Mouse (Mus musculus) embryonic fibroblast, embryonic 13.5 days (primary cell): ENCODE measurements around the gene Catsper4. TPM values are rescaled to one million over a fixed set of nuclear protein-coding genes. Genes with fewer than 3 reads are reported as not detected.

Experiments used
- H3K27ac ChIP-seq: 2 replicates; pipeline ENCODE4 v1.5.1; 2012; ENCODE audit warnings: low read length, control low read depth, inconsistent platforms; ENCODE audit not compliant: insufficient read depth
- H3K4me1 ChIP-seq: 2 replicates; pipeline ENCODE4 v1.6.1; 2011; ENCODE audit warnings: low read length; ENCODE audit not compliant: control insufficient read depth, insufficient read depth
- H3K4me3 ChIP-seq: 2 replicates; pipeline ENCODE4 v1.5.1; 2011; ENCODE audit warnings: mild to moderate bottlenecking, control low read depth, low read length; ENCODE audit not compliant: insufficient read depth
- CTCF ChIP-seq: IDR thresholded peaks from 2 replicates; pipeline ENCODE4 v1.5.1; 2011; ENCODE audit warnings: mild to moderate bottlenecking, control low read depth, low read length, moderate library complexity, borderline replicate concordance; ENCODE audit not compliant: insufficient read depth
- POLR2A ChIP-seq: IDR thresholded peaks from 2 replicates; pipeline ENCODE4 v1.6.1; 2011; ENCODE audit warnings: low read depth, mild to moderate bottlenecking, control low read depth, low read length, moderate library complexity
- polyA plus RNA-seq: library from polyadenylated mRNA; stranded (reverse); fragments of >200 nt; gene quantifications from 2 replicates; pipeline ENCODE4 v1.2.4, GENCODE M21; 2011; ENCODE audit warnings: low read depth; ENCODE audit not compliant: missing spikeins, insufficient read length

Catsper4 gene
- polyA plus RNA-seq, 1 experiment = not detected

DNA sequence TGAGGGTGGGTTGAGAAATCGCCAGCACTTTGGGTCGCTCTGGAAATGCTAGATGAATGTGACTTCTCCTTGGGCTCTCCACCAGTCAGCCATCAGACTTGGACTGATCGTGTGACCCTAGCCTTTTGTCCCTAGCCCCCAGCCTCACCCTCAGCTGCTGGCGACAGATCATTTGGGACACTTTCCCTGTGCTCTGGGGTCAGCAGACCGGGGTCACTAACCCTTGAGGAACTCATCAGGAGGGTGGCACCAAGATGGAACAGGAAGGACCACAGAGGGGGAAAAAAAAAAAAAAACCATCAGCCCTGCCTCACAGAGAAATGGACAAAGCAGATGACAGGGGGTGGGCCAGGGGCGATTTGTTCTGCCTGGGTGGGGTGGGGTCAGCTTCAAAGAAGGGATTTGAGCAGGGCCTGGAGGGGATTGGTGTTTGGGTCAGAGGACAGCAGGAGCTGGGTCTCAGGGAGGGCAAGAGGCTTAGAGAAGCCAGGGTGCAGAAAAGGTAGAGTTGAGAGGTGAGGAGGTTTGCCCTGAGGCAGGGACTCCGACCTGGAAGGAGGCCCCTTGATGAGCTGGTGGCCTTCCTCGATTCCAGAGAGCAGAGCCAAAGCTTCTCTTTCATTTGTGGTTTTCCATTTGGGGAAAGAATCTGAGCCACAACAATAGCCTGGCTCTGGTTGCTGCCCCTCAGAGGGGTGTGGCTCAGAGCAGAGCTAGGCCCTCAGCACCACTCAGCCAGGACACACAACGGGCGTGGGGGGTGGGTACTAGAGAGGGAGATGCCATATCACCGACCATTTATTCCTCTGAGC is 30.2 kb upstream of the Catsper4 start:
- TF ChIP-seq CTCF (no peak), POLR2A (no peak)
- no peak overlapping the region for H3K4me3 ChIP-seq
- no peaks in the 10 kb centered on the region for H3K4me1 ChIP-seq
- H3K27ac ChIP-seq = no peak overlapping the region

DNA sequence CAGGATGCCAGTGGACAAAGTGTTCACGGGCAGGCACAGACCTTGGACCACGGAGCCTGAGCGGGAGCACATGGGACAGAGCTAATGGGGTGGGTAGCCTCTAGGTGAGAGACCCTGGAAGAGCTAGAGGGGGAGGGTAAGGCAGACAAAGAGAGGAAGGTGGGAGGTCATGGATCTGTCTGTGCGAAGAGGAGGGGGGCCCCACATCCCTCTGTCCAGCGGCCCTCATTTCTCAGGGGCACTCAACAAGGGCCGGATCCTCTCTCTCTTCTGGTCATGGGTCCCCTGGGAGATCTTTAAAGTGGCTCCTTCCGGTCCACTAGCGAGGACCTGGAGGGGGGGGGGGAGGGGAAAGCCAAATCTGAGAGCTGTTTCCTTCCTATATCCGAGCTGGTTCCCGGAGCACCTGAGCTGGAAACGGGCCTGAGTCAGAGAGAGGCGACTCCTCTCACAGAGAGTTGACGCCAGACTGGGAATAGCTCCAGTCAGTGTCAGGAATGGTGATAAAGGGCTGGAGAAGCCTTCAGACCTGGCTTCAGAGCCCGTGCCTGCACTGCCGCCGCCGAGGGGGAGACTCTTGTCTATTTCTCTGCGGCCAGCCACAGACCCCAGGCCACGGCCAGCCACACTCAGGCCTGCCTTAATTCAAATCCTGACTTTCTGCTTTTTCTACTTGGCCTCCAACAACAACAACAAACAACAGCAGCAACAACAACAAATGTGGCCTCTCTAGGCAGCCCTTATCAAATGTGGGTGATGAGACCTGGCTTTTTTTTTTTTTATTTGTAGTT is 29.4 kb upstream of the Catsper4 start:
- no peak overlapping the region for H3K4me3 ChIP-seq
- no peak overlapping the region for H3K27ac ChIP-seq
- H3K4me1 ChIP-seq = no peaks in the 10 kb centered on the region

DNA sequence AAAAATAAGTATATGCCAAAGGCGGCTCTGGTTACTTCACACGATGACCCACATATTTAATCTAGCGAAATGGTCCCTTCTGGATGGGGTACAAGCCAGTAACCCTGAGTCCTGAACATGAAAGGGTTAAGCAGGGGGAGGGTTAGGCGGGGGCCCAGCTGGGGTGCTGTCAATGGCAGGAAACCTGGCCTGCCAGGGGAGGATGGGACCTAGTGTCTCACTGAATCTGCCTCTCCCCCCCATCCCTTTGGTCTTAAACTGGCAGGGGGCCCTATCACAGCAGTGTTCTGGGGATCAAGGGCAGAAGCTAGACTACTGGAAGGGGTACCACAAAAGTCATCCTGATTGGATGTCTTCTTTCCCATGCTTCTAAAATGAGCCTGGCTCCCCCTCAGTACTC is 28.7 kb upstream of the Catsper4 start:
- TF ChIP-seq POLR2A (no peak), CTCF (no peak)
- Histone ChIP-seq H3K4me3 (no peak overlapping the region), H3K4me1 (no peaks in the 10 kb centered on the region; the same call in 1 of the 2 replicates), H3K27ac (no peak overlapping the region)

More for the DNA sequence above, 29.4 kb upstream of the Catsper4 start:
- TF ChIP-seq POLR2A = no peak
- TF ChIP-seq CTCF = no peak

DNA sequence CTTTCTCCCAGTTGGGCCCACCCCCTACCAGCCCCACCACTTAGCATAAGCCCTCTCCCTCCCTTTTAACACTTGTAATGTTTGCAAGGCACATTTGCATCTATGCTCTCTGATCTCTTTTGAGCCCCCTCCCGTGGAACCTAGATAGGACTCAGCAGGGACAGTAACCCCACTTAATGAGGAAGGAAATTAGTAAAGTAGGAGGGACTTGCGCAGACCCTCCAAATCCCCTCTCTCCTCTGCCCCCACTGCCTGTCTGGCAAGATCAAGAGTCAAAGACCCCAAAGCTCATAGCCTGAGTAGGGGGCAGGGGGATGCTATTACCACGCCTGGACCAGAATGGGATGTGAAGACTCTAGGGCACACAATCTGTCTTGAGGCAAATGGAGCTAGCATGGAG is 27.7 kb upstream of the Catsper4 start:
- TF ChIP-seq POLR2A = no peak
- TF ChIP-seq CTCF = no peak
- Histone ChIP-seq H3K4me3 (no peak overlapping the region), H3K27ac (no peak overlapping the region), H3K4me1 (no peaks in the 10 kb centered on the region; the same call in 1 of the 2 replicates)

DNA sequence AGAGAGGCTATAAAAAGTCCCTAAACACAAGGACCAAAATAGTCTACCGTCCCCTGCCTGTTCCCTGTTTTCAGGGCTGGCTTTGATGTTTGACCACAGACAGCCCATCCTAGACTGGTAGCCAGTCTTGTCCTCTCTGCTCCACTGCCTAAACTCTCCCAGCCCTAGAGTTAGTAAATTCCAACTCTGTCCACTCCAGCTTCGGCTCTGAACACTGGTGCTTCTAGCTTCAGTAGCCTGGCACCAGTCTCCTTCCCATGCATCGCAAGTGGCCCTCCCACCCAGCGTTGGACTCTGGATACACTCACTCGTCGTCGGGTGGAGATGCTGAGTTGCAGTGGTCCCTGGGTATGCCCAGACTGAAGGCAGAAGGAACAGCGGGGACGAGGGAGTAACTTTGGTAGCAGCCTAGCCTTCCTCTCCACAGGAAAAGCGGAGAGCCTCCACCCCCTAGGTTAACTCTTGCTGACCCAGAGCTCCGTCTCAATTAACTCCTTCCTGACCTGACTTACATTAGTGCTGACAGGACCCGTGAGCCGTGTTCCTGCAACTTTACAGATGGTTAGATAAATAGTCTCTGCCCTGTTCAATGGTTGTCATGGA is 26.6 kb upstream of the Catsper4 start, which contains the start of gene Grrp1:
Grrp1 (minus strand) TSS at position 385 of the 603 bp plus-strand sequence.
- Histone ChIP-seq H3K4me3 (no peak within 1 kb of the TSS), H3K4me1 (no peaks in the 10 kb centered on the region; the same call in 1 of the 2 replicates)

DNA sequence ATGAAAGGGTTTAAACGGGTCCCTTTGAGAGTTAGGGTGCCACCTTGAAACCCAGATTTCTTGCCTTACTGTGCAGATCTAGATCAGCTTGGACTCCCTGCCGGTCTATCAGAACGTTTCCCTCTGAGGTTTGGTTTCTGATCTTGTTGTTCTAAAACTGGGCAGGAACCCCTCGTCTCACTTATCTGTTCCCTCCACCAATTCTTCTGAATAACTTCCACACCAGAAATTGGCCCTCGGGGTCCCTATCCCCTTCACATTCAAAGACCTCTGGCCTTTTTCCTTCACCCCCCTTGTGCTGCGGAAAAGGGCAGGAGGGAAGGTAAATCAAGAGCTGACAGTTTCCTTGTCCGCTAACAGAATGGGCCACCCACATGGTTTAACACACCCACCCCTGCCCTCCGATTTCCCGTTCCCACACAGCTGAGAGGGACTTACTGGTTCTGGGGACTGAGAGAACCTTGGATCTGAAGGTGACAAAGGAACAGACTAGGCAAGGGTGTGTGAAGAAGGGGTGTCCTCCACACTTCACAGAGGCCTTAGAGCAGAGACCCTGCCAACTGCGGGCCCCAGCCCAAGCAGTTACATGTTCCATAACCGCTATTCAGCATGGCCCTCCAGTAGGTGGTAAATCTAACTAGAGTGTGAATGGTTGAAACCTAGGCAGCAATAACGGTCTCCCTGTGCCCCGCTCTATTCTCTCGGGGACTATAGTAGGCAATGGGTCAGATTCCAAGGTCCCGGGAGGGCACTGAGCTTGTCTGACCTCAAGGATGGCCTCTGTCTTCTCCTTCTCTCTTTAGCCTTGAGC is 25.9 kb upstream of the Catsper4 start:
- H3K27ac ChIP-seq = no peak overlapping the region
- H3K4me3 ChIP-seq = no peak overlapping the region

More for the DNA sequence above, 26.6 kb upstream of the Catsper4 start, which contains the start of gene Grrp1:
- H3K27ac ChIP-seq = no peak within 1 kb of the TSS
- TF ChIP-seq CTCF = no peak
- TF ChIP-seq POLR2A = no peak

DNA sequence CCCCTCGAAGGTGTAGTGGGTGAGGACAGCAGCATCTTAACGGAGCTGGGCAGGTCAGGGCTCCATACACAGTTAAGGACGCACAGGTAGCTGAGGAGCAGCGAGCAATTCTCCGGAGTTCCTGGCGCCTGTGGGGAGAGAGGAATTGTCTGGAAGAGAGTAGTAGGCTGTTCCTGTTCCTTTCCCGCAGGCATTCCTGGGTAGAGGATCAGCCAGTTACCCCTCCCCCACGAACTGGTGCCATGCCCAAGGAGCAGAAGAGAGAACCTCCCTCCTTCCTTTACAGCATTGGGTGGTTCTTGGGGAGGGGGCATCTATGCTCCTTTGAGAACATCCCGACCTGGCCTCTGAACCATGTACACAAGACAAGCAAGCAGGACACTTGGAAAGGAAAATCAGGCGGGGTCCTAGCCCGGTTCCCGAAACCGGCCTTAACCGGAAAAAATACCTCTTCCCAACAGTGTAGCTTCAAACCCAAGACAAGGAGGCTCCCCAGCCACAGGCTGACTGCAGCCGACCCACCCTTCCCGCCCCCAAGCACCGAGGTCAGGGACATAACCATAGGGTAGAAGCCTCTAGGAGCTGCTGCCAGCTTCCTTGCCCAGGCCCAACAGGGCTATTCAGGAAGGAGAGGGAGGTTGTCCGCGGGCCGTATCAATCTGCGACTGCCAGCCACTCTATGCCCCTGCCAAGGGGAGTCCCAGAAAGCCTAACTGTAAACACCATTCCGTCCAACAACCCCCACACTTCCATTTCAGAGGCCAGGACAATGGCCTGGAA is 25.1 kb upstream of the Catsper4 start:
- no peak overlapping the region for H3K27ac ChIP-seq
- TF ChIP-seq CTCF = no peak
- TF ChIP-seq POLR2A = no peak
- no peaks in the 10 kb centered on the region; the same call in 1 of the 2 replicates for H3K4me1 ChIP-seq
- H3K4me3 ChIP-seq = no peak overlapping the region

More for the DNA sequence above, 25.9 kb upstream of the Catsper4 start:
- TF ChIP-seq CTCF = no peak
- no peak for TF ChIP-seq POLR2A
- no peaks in the 10 kb centered on the region; the same call in 1 of the 2 replicates for H3K4me1 ChIP-seq
